Mouse (Mus musculus): Measurements from ENCODE around the gene Foxn3. TPM values are rescaled to one million over a fixed set of nuclear protein-coding genes. Genes with fewer than 3 reads are reported as not detected.

Foxn3 gene
- polyA plus RNA-seq, 1 experiment from 2014 or later, result 86.4 TPM

GRCm38 (mm10) chr12:99587338-99587737 lies 24.0 kb upstream of the Foxn3 start:
- Histone ChIP-seq H3K4me3 (no peak overlapping the region), H3K4me1 (no peaks in the 10 kb centered on the region), H3K9me3 (no peaks in the 10 kb centered on the region), H3K27ac (replicated peaks) (no peak overlapping the region), H3K36me3 (no peaks in the 10 kb centered on the region), H3K27me3 (no peaks in the 10 kb centered on the region), H3K4me2 (replicated peaks) (no peak overlapping the region), H3K9ac (replicated peaks) (no peak overlapping the region)
- WGBS, result 93% methylated on average over 3 of the region's 3 CpGs
- no peak for ATAC-seq (replicated peaks)

GRCm38 (mm10) chr12:99579989-99580388 lies 16.6 kb upstream of the Foxn3 start:
- Histone ChIP-seq H3K4me3 (no peak overlapping the region), H3K9ac (replicated peaks) (no peak overlapping the region), H3K4me1 (no peaks in the 10 kb centered on the region), H3K27me3 (no peaks in the 10 kb centered on the region), H3K9me3 (no peaks in the 10 kb centered on the region), H3K27ac (replicated peaks) (no peak overlapping the region), H3K4me2 (replicated peaks) (no peak overlapping the region), H3K36me3 (no peaks in the 10 kb centered on the region)
- ATAC-seq (replicated peaks), result no peak
- WGBS, result 78% methylated on average over 4 of the region's 4 CpGs

GRCm38 (mm10) chr12:99576682-99577081 lies 13.3 kb upstream of the Foxn3 start:
- Histone ChIP-seq H3K36me3 (no peaks in the 10 kb centered on the region), H3K9me3 (no peaks in the 10 kb centered on the region), H3K9ac (replicated peaks) (no peak overlapping the region), H3K27me3 (no peaks in the 10 kb centered on the region), H3K27ac (replicated peaks) (no peak overlapping the region), H3K4me3 (no peak overlapping the region), H3K4me1 (no peaks in the 10 kb centered on the region), H3K4me2 (replicated peaks) (no peak overlapping the region)
- ATAC-seq (replicated peaks), result no peak
- 73% methylated on average over 6 of the region's 6 CpGs for WGBS

- ATAC-seq (replicated peaks), result no peak
- H3K4me1 ChIP-seq, result peaks cover 12% of the 10 kb centered on the region
- no peak overlapping the region for H3K9ac ChIP-seq (replicated peaks)
- no peaks in the 10 kb centered on the region for H3K36me3 ChIP-seq
- H3K9me3 ChIP-seq, result no peaks in the 10 kb centered on the region
- WGBS, result 30% methylated on average over 13 of the region's 13 CpGs
- no peak overlapping the region for H3K27ac ChIP-seq (replicated peaks)
- H3K4me2 ChIP-seq (replicated peaks), result no peak overlapping the region
- no peaks in the 10 kb centered on the region for H3K27me3 ChIP-seq
- H3K4me3 ChIP-seq, result no peak overlapping the region
These were observed 10.9 kb upstream of the Foxn3 start for GRCm38 (mm10) chr12:99574299-99574698.

GRCm38 (mm10) chr12:99573036-99573435 lies 9.7 kb upstream of the Foxn3 start:
- WGBS, result 90% methylated on average over 6 of the region's 6 CpGs
- Histone ChIP-seq H3K9ac (replicated peaks) (no peak overlapping the region), H3K4me1 (peaks cover 12% of the 10 kb centered on the region), H3K36me3 (no peaks in the 10 kb centered on the region), H3K9me3 (no peaks in the 10 kb centered on the region), H3K27me3 (no peaks in the 10 kb centered on the region), H3K4me2 (replicated peaks) (no peak overlapping the region), H3K4me3 (no peak overlapping the region), H3K27ac (replicated peaks) (no peak overlapping the region)
- ATAC-seq (replicated peaks), result no peak

- Histone ChIP-seq H3K27me3 (no peaks in the 10 kb centered on the region), H3K9me3 (no peaks in the 10 kb centered on the region), H3K36me3 (no peaks in the 10 kb centered on the region), H3K9ac (replicated peaks) (no peak overlapping the region), H3K4me2 (replicated peaks) (no peak overlapping the region), H3K4me3 (no peak overlapping the region), H3K27ac (replicated peaks) (no peak overlapping the region), H3K4me1 (peaks cover 12% of the 10 kb centered on the region)
- ATAC-seq (replicated peaks), result no peak
- WGBS, result 91% methylated on average over 8 of the region's 8 CpGs
These were observed 8.6 kb upstream of the Foxn3 start for GRCm38 (mm10) chr12:99571999-99572398.

- peak overlapping the region; percentile 29; the same call in 1 of the 2 replicates for H3K27ac ChIP-seq (replicated peaks)
- no peaks in the 10 kb centered on the region for H3K9me3 ChIP-seq
- peak overlapping the region; percentile 4; the same call in 1 of the 2 replicates for H3K4me3 ChIP-seq
- H3K4me1 ChIP-seq, result peaks cover 12% of the 10 kb centered on the region
- no peaks in the 10 kb centered on the region for H3K36me3 ChIP-seq
- H3K9ac ChIP-seq (replicated peaks), result no peak overlapping the region
- peak overlapping the region; percentile 43 for H3K4me2 ChIP-seq (replicated peaks)
- peak; percentile 93 for ATAC-seq (replicated peaks)
- H3K27me3 ChIP-seq, result no peaks in the 10 kb centered on the region
- WGBS, result 35% methylated on average over 25 of the region's 25 CpGs
These were observed 7.0 kb upstream of the Foxn3 start for GRCm38 (mm10) chr12:99570197-99570956.

GRCm38 (mm10) chr12:99565606-99566005 lies 2.2 kb upstream of the Foxn3 start:
- Histone ChIP-seq H3K4me1 (peaks cover 33% of the 10 kb centered on the region), H3K9ac (replicated peaks) (no peak overlapping the region), H3K4me2 (replicated peaks) (no peak overlapping the region), H3K9me3 (no peaks in the 10 kb centered on the region), H3K27me3 (no peaks in the 10 kb centered on the region), H3K27ac (replicated peaks) (no peak overlapping the region), H3K4me3 (no peak overlapping the region), H3K36me3 (no peaks in the 10 kb centered on the region)
- no peak for ATAC-seq (replicated peaks)
- 75% methylated on average over 2 of the region's 2 CpGs for WGBS

- Histone ChIP-seq H3K27ac (replicated peaks) (no peak overlapping the region), H3K36me3 (no peaks in the 10 kb centered on the region), H3K4me3 (peak overlapping the region; percentile 70), H3K4me2 (replicated peaks) (peak overlapping the region; percentile 54), H3K9ac (replicated peaks) (no peak overlapping the region), H3K27me3 (no peaks in the 10 kb centered on the region), H3K4me1 (peaks cover 27% of the 10 kb centered on the region), H3K9me3 (no peaks in the 10 kb centered on the region)
- 32% methylated on average over 9 of the region's 9 CpGs for WGBS
- ATAC-seq (replicated peaks), result no peak
These were observed 1.0 kb upstream of the Foxn3 start for GRCm38 (mm10) chr12:99564301-99564910.

GRCm38 (mm10) chr12:99562867-99563189 lies 554 bp downstream of the Foxn3 start:
- H3K27ac ChIP-seq (replicated peaks), result peak overlapping the region; percentile 82
- WGBS, result under 1% methylated on average over 10 of the region's 10 CpGs

GRCm38 (mm10) chr12:99562073-99562866 lies 1.1 kb downstream of the Foxn3 start:
- Histone ChIP-seq H3K9ac (replicated peaks) (peak overlapping the region; percentile 71), H3K36me3 (no peaks in the 10 kb centered on the region), H3K27me3 (no peaks in the 10 kb centered on the region), H3K4me3 (peak overlapping the region; percentile 70), H3K4me2 (replicated peaks) (peak overlapping the region; percentile 54), H3K27ac (replicated peaks) (peak overlapping the region; percentile 82), H3K4me1 (peaks cover 34% of the 10 kb centered on the region), H3K9me3 (no peaks in the 10 kb centered on the region)
- under 1% methylated on average over 24 of the region's 24 CpGs for WGBS
- peak; percentile 60 for ATAC-seq (replicated peaks)

More at GRCm38 (mm10) chr12:99562867-99563189, 554 bp downstream of the Foxn3 start:
- Histone ChIP-seq H3K27me3 (no peaks in the 10 kb centered on the region), H3K4me2 (replicated peaks) (peak overlapping the region; percentile 54), H3K4me1 (peaks cover 34% of the 10 kb centered on the region), H3K9ac (replicated peaks) (peak overlapping the region; percentile 71), H3K36me3 (no peaks in the 10 kb centered on the region), H3K4me3 (peak overlapping the region; percentile 70), H3K9me3 (no peaks in the 10 kb centered on the region)
- ATAC-seq (replicated peaks), result no peak

- no peak for ATAC-seq (replicated peaks)
- H3K27ac ChIP-seq (replicated peaks), result peak overlapping the region; percentile 82
- peak overlapping the region; percentile 54 for H3K4me2 ChIP-seq (replicated peaks)
- H3K9me3 ChIP-seq, result no peaks in the 10 kb centered on the region
- no peaks in the 10 kb centered on the region for H3K36me3 ChIP-seq
- H3K4me1 ChIP-seq, result peaks cover 34% of the 10 kb centered on the region
- peak overlapping the region; percentile 70 for H3K4me3 ChIP-seq
- 33% methylated on average over 3 of the region's 3 CpGs for WGBS
- H3K9ac ChIP-seq (replicated peaks), result peak overlapping the region; percentile 71; the same call in 1 of the 2 replicates
- no peaks in the 10 kb centered on the region for H3K27me3 ChIP-seq
These were observed 2.0 kb downstream of the Foxn3 start for GRCm38 (mm10) chr12:99561333-99561766.
